Mouse (Mus musculus) right cerebral cortex, postnatal 36 days (tissue): ENCODE measurements at regions not wholly inside any gene's neighbourhood (a gene's known extent, or its start where the extent isn't known, plus 50 kb on each side); places are given as distances from the start of the nearest gene placed in this dataset.

ENCODE experiments used
- DNase-seq, 2 experiments: peaks; one replicate each; pipeline ENCODE4 v3.0.0; 2022; ENCODE audit warnings: low spot score in 2 of 2, mixed read lengths in 1 of 2

DNA sequence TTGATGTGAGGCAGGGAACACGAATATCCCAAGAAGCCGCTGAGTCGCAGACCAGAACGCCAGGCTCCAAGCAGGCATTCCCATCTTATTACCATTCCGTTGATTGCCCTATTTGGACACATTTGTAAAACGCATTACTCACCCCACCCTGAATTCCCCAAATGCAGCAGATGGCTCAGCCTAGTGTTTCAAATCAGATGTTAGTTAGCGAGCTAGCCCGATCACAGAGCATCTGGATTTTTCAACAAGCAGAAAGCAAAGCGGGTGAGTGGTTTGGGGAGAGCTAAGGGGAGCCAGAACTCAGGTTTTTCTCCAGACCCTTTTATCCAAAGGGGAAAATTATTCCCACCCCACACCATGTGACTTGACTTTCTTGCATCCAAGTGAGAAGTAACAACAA, 273.2 kb downstream of the Rwdd3 start:
- peak in 1 of 2 experiments; percentile 16 for DNase-seq

DNA sequence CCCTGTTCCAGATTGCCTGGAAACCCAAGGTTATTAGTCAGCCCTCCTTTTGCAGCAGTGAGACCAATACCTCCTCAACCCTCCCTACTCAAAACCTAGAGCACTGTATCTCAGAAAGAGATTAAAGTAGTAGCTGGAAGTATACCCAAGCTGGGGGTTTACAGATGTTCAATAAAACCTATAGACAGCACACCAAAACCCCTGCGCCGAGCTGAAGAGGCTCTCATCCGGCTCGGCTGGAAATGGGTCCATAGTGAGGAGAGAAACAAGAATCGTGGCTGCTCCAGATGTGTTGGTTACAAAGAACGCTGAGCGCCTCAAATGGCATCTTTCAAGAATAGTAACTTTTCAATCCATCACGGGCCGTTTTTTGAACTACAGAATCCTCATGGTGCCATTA, 273.7 kb downstream of the Rwdd3 start:
- no peak for DNase-seq

DNA sequence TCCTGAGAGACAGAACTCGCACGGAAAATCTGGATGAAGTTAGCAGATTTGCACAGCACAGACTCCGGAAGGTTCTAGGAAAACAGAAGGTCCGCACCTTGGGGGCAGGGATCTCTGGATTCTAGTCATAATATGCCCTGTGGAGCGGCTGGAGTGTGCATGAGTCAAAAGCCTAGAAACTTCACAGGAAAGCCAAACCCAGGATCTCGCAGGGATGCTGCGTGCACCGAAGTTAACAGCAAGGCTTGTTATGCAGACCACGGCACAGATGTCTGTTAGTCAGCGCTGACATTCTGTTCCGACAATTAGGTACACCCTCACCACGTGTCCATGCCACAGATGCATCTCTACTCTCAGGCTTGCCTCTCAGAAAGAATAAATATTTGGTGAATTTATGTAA, 274.3 kb downstream of the Rwdd3 start:
- DNase-seq = peak in 1 of 2 experiments; percentile 41

GRCm38 (mm10) chr3:120886063-120886841, 285.2 kb downstream of the Rwdd3 start:
- DNase-seq = peak; percentile 73 to 84

DNA sequence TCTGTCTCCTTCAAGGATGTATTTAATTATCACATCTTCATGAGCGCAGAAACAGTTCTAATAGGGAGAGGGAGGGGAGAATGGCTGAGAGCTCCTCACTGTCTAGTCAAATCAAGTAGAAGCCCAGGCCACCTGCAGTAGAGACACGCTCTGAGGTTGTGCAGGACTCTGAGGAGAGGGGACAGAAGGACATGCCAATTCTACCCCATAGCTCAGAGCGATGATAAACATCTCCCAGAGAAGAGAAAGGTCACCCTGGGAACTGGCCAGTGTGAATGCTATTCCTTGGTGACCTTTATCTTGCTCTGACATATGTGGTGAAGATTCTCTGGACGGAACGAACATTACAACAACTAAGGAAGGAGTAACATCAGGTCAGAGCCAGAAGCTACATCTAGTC, 286.1 kb downstream of the Rwdd3 start:
- no peak for DNase-seq

DNA sequence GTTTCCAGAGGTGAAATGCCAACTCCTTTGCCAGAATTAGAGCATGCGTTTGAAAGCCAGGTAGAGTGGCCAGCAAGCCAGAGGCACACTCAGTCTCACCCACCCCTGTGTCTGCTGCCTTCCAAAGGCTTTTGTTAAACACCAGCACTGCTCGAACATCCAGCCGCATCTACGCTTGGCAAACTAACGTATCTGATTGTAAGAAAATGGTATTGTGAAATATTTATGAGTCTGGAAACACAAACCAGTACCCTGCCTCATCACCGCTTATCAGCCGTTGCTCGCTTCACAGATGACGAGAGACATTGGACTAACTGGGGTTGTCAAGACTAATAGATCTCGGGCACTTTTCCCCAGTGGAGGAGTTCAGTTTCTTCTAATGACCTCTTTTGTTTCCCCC, 287.3 kb downstream of the Rwdd3 start:
- no peak for DNase-seq

GRCm38 (mm10) chr3:120883650-120884049, 287.8 kb downstream of the Rwdd3 start:
- DNase-seq = no peak

DNA sequence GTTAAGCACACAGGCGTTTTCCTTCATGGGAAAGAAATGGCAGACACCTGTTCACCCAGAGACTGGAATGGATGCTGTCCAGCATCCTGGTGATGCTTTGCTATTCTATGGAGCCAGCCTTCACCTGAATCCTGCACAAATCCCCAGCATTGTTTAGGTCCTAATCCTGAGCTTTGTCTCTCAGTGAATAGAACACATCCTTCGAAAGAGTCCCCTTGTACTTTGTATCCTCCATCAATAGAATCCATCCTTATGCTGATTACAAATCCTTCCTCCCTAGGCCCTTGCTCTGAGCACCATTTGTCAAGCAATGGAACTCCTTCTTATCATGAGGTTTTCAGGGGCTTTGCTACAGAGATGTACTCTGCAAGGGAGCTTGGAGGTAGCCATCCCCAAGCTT, 292.1 kb downstream of the Rwdd3 start:
- no peak for DNase-seq

GRCm38 (mm10) chr3:120875740-120876139, 295.8 kb downstream of the Rwdd3 start:
- no peak for DNase-seq

- DNase-seq = peak in 1 of 2 experiments; percentile 20
These were observed 306.5 kb downstream of the Rwdd3 start for GRCm38 (mm10) chr3:120865036-120865435.

- DNase-seq = no peak
These were observed 309.9 kb downstream of the Rwdd3 start for GRCm38 (mm10) chr3:120861641-120862040.

GRCm38 (mm10) chr3:120858281-120858680, 313.2 kb downstream of the Rwdd3 start:
- DNase-seq = no peak

- DNase-seq = no peak
These were observed 317.2 kb downstream of the Rwdd3 start for GRCm38 (mm10) chr3:120854322-120854721.

- DNase-seq = no peak
These were observed 327.9 kb downstream of the Rwdd3 start for GRCm38 (mm10) chr3:120843623-120844022.

- DNase-seq = no peak
These were observed 348.0 kb downstream of the Rwdd3 start for GRCm38 (mm10) chr3:120823536-120823935.

DNA sequence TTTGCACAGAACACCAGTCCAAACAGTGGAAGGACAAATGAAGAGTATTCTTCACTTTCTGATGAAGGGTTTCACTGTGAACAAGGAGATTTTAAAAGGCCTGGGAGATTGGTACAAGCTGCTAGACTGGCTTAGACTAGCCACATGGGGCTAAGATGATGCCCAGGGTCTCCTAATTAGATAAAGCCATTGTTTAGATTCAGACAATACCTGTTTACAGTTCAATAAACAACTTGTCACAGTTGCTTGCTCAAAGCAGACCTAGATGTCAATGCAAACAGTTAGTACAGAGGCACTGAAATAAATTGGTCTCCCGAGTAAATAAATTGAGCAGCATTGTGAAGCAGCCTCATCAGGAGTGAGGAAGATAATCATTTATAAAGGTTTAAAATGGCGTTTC, 359.6 kb downstream of the Rwdd3 start:
- no peak for DNase-seq

DNA sequence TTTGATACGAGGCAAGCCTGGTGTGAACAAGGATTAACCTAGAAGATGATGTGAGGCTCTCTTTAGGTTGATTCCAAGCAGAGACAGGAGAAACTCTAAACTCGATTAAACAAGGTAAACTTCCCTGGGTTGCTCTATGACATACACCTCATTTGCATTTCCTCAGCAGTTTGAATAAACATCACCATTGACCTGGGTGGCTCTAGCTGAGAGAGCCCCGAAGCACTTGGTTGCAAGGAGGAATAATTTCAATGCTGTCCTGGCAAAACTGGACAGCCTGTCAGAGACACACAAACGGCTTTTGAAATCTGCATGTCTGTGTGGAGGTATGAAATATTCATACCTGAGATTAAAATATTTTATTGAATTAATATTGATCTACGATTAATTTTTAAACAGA, 361.0 kb downstream of the Rwdd3 start:
- DNase-seq = no peak

GRCm38 (mm10) chr3:120810048-120810447, 361.4 kb downstream of the Rwdd3 start:
- DNase-seq = no peak

DNA sequence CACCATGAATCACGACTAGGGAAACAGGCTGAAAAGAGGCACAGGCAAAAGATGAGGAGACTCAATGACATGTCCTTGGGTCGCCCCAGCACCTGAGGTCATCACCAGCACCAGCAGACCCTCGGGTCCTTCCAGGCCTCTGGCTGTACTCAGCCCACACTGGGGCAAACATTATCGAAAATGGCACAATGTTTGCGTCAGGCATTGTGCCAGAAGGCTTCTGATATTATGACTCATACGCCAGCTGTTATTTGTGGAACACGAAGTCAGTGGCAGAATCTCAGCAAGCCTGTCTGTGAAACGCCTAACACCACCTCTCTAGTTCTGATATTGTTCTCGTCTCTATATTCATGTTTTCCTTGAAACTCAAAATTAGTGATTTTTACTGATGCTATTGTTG, 384.8 kb downstream of the Rwdd3 start:
- DNase-seq = peak; percentile 55 to 56

DNA sequence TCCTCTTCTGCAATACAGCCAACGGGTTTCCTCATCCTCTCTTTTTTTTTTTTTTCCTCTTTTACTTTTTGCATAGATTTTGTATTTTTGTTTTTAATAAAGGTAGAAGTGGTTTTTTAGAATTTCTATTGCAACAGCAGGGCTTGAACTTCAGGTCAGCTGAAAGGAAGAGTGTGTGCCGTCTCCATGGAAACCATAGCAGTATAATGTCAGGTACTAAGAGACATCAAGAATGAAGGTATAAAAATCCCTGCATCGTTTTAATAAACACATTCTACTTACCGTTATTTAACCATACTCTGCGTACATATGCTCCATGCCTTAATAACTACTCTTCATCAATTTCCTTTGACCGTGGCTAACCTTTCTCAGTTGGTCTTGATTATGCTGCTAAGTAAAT, 390.0 kb downstream of the Rwdd3 start:
- no peak for DNase-seq

DNA sequence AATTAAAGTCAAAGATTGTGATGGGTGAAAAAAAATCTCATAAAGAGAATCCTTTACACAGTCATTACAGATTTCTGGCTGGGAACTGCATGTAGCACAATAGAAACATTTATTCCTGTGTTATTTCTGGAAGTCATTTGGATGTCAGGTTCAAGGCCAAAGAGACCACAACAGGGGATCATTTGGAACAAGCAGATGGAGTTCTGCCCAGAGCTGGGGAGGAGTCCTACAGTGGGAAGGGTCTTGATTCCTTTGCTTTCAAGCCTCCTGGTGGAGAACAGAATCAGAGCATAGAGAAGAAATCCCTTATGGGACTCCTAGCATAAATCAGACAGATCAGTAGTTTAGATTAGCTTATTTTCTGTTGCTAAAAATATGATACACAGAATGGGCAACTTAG, 392.4 kb downstream of the Rwdd3 start:
- DNase-seq = no peak

DNA sequence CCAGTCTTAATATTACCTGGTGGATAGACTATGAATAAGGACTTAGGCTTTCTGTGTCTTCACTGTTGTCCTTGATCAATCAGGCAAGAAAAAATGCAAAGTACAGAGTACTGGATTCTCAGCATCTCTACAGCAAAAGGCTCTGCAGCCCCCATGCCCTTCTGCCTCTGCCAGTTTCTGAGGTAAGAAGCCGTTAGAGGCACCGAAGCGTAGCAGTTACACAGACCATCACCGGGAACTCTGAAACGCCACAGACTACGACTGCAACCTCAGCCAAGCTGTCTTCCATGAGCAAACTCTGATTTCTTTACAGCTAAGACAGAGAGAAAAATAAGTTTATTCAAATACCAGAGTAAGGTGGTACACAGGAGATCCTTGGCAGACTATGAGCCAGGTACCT, 396.5 kb downstream of the Rwdd3 start:
- DNase-seq = no peak

- DNase-seq = no peak
These were observed 409.8 kb downstream of the Rwdd3 start for GRCm38 (mm10) chr3:120761681-120762080.

DNA sequence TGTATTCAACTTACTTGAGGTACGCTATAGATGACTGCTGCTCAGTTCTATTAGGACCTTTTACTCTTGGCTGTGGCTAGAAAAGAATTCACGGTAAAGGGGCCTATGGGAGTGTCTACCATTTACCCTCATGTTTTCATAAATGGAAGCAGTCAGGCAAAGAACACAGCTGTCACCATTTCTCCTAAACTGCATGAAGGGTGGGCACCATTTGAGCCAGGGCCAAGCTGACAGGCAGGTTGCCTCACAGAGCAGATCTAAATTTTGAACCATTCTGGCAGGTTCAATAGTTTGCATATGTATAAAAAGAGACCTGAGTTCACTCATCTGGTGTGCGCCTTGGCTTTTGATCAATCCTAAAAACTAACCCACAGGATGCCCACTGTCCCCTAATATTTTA, 410.3 kb downstream of the Rwdd3 start:
- DNase-seq = no peak
